Comparison of ENCODE assay signal across 9 mouse cellular contexts in genomic region chr12:14151921-14152320, GRCm38 (mm10). TPM values are rescaled to one million over a fixed set of nuclear protein-coding genes. Genes with fewer than 3 reads are reported as not detected.
DNase-seq lines count a peak whose midpoint lies in the region; ATAC-seq and TF ChIP-seq lines count a peak whose summit lies in the region.
"Had no signal": no experiment of that assay in that cellular context is flagged by ENCODE, and none has a peak within 500 bp of the region (broad histone marks: within the 10 kb centered on the region; RNA-seq: fewer than 3 reads in every experiment).

Fam84a (minus strand) TSS chr12:14152054.

- H3K9me3 ChIP-seq in hindbrain, embryonic 14.5 days (ENCODE audit: control insufficient read depth, low read length): no peaks in the 10 kb centered on the region
- H3K9me3 ChIP-seq in lung, postnatal 0 days (ENCODE audit: low read length): no peaks in the 10 kb centered on the region

- H3K9ac ChIP-seq in hindbrain, embryonic 14.5 days: peak within 1 kb of the TSS; percentile 73
- 0 out of 2 replicates have a peak within 1 kb of the TSS, but pooled peaks have one; percentile 16 for H3K9ac ChIP-seq in lung, postnatal 0 days (replicated peaks; ENCODE audit: low read depth)

- H3K27me3 ChIP-seq in hindbrain, embryonic 14.5 days (ENCODE audit: control insufficient read depth, insufficient read depth, low read length): no peaks in the 10 kb centered on the region
- H3K27me3 ChIP-seq in lung, postnatal 0 days (replicated peaks; ENCODE audit: insufficient read depth, low read length): peaks cover 18% of the 10 kb centered on the region; the same call in 1 of the 2 replicates

- TF ChIP-seq EP300 in lung, postnatal 0 days (IDR thresholded peaks at IDR 0.05): no peak

- peak within 1 kb of the TSS; percentile 55 for H3K4me3 ChIP-seq in hindbrain, embryonic 14.5 days (replicated peaks; ENCODE audit: low read length)
- peak within 1 kb of the TSS; percentile 53 for H3K4me3 ChIP-seq in lung, postnatal 0 days (ENCODE audit: low read depth, low read length)

- peak within 1 kb of the TSS; percentile 88 for H3K4me2 ChIP-seq in hindbrain, embryonic 14.5 days (replicated peaks)
- H3K4me2 ChIP-seq in lung, postnatal 0 days (replicated peaks; ENCODE audit: low read depth, low read length): peak within 1 kb of the TSS; percentile 79

- ATAC-seq in hindbrain, embryonic 14.5 days (ENCODE audit: low FRiP score): peak; percentile 98
- peak; percentile 96 for ATAC-seq in lung, postnatal 0 days

- peak within 1 kb of the TSS; percentile 80 for H3K27ac ChIP-seq in hindbrain, embryonic 14.5 days
- H3K27ac ChIP-seq in lung, postnatal 0 days (ENCODE audit: low read length): no peak within 1 kb of the TSS

- H3K4me1 ChIP-seq in hindbrain, embryonic 14.5 days (replicated peaks; ENCODE audit: control insufficient read depth, insufficient read depth, low read length): peaks cover 18% of the 10 kb centered on the region
- H3K4me1 ChIP-seq in lung, postnatal 0 days (ENCODE audit: insufficient read depth, low read depth, low read length): peaks cover 14% of the 10 kb centered on the region; the same call in 1 of the 2 replicates

- H3K36me3 ChIP-seq in hindbrain, embryonic 14.5 days (replicated peaks; ENCODE audit: control insufficient read depth, insufficient read depth): no peaks in the 10 kb centered on the region
- H3K36me3 ChIP-seq in lung, postnatal 0 days (ENCODE audit: insufficient read depth, low read length): no peaks in the 10 kb centered on the region

- TF ChIP-seq CTCF in lung, postnatal 0 days (IDR thresholded peaks at IDR 0.05): no peak

- under 1% methylated on average over 31 of the region's 31 CpGs for WGBS in hindbrain, embryonic 14.5 days
- WGBS in lung, postnatal 0 days: under 1% methylated on average over 26 of the region's 31 CpGs

- peak; percentile 97 for DNase-seq in ZHBTc4 (ENCODE audit: low read depth, low spot score)
- DNase-seq in cerebellum, postnatal 25 days: peak; percentile 95 to 97
- peak; percentile 96 to 97 for DNase-seq in frontal cortex, postnatal 36 days (ENCODE audit: low spot score in 2 of 2)
- DNase-seq in hindbrain, embryonic 14.5 days (ENCODE audit: low spot score): peak; percentile 97
- peak; percentile 87 to 91 for DNase-seq in layer of hippocampus, postnatal 25 days (ENCODE audit: extremely low spot score in 1 of 2, low spot score in 1 of 2)
- peak; percentile 93 for DNase-seq in lung, postnatal 0 days (ENCODE audit: low spot score)
- DNase-seq in retina, postnatal 7 days (ENCODE audit: low read depth, low spot score): peak; percentile 81
- no peak for DNase-seq in T-cell, adult 2 months (ENCODE audit: low spot score)

RNA-seq across cellular contexts. Expression of gene Fam84a, which starts in this region (rescaled TPM):
- 75.3 and 87.5 TPM in 2 replicates for polyA plus RNA-seq in hindbrain, embryonic 14.5 days (2014; fragmentation: Nextera tagmentation; extraction: Ambion mirVana)
- total RNA-seq in layer of hippocampus, postnatal 25 days (2021): 10 to 100 TPM; 93.3 to 94.3 TPM
- polyA plus RNA-seq in lung, postnatal 0 days (2015; fragmentation: Nextera tagmentation; extraction: Ambion mirVana): 5.9 and 6.2 TPM in 2 replicates
- total RNA-seq: common myeloid progenitor, adult 5-6 weeks had no signal

Comparison
In these comparisons a context has a peak if more than half of its experiments do, and no peak if none do; other contexts are left out.
1. RNA of gene Fam84a (polyA plus RNA-seq): 75.3 to 87.5 TPM in hindbrain, embryonic 14.5 days; 5.9 to 6.2 TPM in lung, postnatal 0 days; every median in the first group is over 10 times any median in the second.